Mouse (Mus musculus) myocyte (in vitro differentiated cells): ENCODE results near the gene Mta3.

ENCODE experiments used
- MYOD1 ChIP-seq, 3 experiments: IDR thresholded peaks; one replicate each; pipeline ENCODE4 v1.6.1; 2011; ENCODE audit warnings: control low read depth in 2 of 3, low read depth in 2 of 3, mild to moderate bottlenecking in 2 of 3, moderate library complexity in 1 of 3; ENCODE audit not compliant: insufficient read length in 2 of 3, control insufficient read depth in 1 of 3
- MYOG ChIP-seq, 3 experiments: IDR thresholded peaks; one replicate each; pipeline ENCODE4 v1.6.1; 2011; ENCODE audit warnings: control low read depth in 2 of 3, low read depth in 2 of 3, mild to moderate bottlenecking in 2 of 3; ENCODE audit not compliant: insufficient read length in 2 of 3, control insufficient read depth in 1 of 3, insufficient read depth in 1 of 3
- POLR2A ChIP-seq: IDR thresholded peaks from one replicate; pipeline ENCODE4 v1.6.1; 2011; ENCODE audit warnings: low read depth, mild to moderate bottlenecking, control low read depth, moderate library complexity; ENCODE audit not compliant: insufficient read length
- REST ChIP-seq: IDR thresholded peaks from one replicate; pipeline ENCODE4 v1.6.1; 2011; ENCODE audit warnings: mild to moderate bottlenecking, control low read depth, moderate library complexity; ENCODE audit not compliant: insufficient read depth, insufficient read length
- TCF12 ChIP-seq: IDR thresholded peaks from one replicate; pipeline ENCODE4 v1.6.1; 2011; ENCODE audit warnings: mild to moderate bottlenecking, control low read depth; ENCODE audit not compliant: poor library complexity, insufficient read depth, severe bottlenecking

DNA sequence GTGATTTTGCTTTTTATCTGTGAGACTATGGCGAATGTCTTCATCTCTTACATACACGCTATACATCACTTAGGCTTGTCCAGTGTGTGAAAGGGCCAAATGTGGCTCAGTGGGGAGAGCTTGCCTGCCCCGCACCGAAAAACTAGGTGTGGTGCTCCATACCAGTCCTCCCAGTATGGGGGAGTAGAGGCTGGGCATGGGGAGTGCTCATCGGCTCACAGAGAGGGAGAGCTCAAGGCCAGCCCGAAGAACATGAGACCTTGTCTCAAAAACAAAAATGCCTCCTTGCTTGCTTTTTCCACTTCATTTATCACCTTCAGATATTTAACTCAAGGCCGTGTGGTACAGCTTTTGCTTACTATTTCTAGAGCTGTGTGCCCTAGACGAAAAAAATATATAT lies 4.7 kb downstream of the Mta3 start:
- TF ChIP-seq TCF12 (no peak), MYOD1 (IDR thresholded peaks at IDR 0.05; ENCODE audit: control insufficient read depth in 1 of 3, insufficient read length in 2 of 3, low read depth in 2 of 3) (no peak), MYOG (IDR thresholded peaks at IDR 0.05; ENCODE audit: control insufficient read depth in 1 of 3, insufficient read depth in 1 of 3, insufficient read length in 2 of 3, low read depth in 2 of 3) (no peak), REST (no peak), POLR2A (no peak)
